In the genomic region with DNA sequence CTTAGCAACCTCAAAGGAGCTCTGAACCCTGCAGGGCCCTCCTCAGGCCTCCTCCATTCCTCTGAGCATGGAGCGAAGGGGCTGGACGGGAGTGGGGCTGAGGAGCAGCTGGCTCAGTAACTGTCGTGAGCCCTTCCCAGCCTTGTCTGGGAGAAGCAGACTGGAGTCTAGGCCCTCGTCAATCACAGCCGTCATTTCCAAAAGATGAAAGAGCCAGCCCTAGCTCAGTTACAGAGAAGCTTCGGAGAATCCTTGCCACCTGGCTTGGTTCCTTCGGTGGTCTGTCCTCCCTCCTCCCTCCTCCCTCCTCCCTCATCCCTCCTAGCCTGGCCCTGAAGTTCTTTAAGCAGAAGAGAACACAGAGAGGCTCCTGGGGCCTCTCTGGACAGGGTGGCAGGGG, we compare ENCODE assay signal across 10 mouse cellular contexts. TPM values are rescaled to one million over a fixed set of nuclear protein-coding genes. Genes with fewer than 3 reads are reported as not detected.
DNase-seq lines count a peak whose midpoint lies in the region; ATAC-seq and TF ChIP-seq lines count a peak whose summit lies in the region.
"Had no signal": no experiment of that assay in that cellular context is flagged by ENCODE, and none has a peak within 500 bp of the region (broad histone marks: within the 10 kb centered on the region; RNA-seq: fewer than 3 reads in every experiment).

No protein-coding gene starts in this region.

- no peak for DNase-seq in left cerebral cortex, adult 2 months (ENCODE audit: extremely low spot score in 1 of 2, low spot score in 2 of 2)
- no peak for DNase-seq in left cerebral cortex, postnatal 14 days (ENCODE audit: low spot score in 2 of 2)
- DNase-seq in hindbrain, embryonic 10.5 days (ENCODE audit: low spot score) = peak; percentile 35
- DNase-seq in layer of hippocampus, adult 18-20 months (ENCODE audit: low spot score in 2 of 2) = no peak
- no peak for DNase-seq in urinary bladder, adult 2 months (ENCODE audit: low spot score)
- DNase-seq in layer of hippocampus, postnatal 10 days (ENCODE audit: low spot score in 2 of 2) = no peak
- DNase-seq: gastrocnemius, postnatal 36 days; liver, postnatal 0 days had no signal

- peak overlapping the region; percentile 81 for H3K27ac ChIP-seq in left cerebral cortex, adult 2 months
- H3K27ac ChIP-seq in hindbrain, embryonic 10.5 days = peak overlapping the region; percentile 72
- H3K27ac ChIP-seq in midbrain, embryonic 12.5 days (replicated peaks) = no peak overlapping the region
- peak overlapping the region; percentile 19; the same call in 1 of the 2 replicates for H3K27ac ChIP-seq in olfactory bulb, adult 2 months (ENCODE audit: insufficient read depth, low read depth, low read length)

- H3K9ac ChIP-seq in midbrain, embryonic 12.5 days (replicated peaks) = no peak overlapping the region
- H3K9ac ChIP-seq: liver, postnatal 0 days had no signal

- intact Hi-C loops in left cerebral cortex, adult 2 months (cut with DNase I) = loop anchor here (5.0 kb wide), 1 partner anchor 157 kb away; no protein-coding TSS in a partner anchor
- intact Hi-C loops in left cerebral cortex, postnatal 14 days (cut with DNase I) = no loop called here

- no peaks in the 10 kb centered on the region for H3K36me3 ChIP-seq in hindbrain, embryonic 10.5 days
- no peaks in the 10 kb centered on the region for H3K36me3 ChIP-seq in midbrain, embryonic 12.5 days

- no peak for TF ChIP-seq CTCF in left cerebral cortex, adult 2 months (IDR thresholded peaks at IDR 0.05)
- TF ChIP-seq CTCF in olfactory bulb, adult 2 months (IDR thresholded peaks at IDR 0.05; ENCODE audit: insufficient read depth, low read depth, low read length) = no peak

- no peak for ATAC-seq in midbrain, embryonic 12.5 days (ENCODE audit: low FRiP score, low read depth)
- ATAC-seq: liver, postnatal 0 days had no signal

- no peak for TF ChIP-seq POLR2A in olfactory bulb, adult 2 months (IDR thresholded peaks at IDR 0.05; ENCODE audit: insufficient read depth, low read depth, low read length)

- H3K4me1 ChIP-seq in hindbrain, embryonic 10.5 days (replicated peaks) = peaks cover 44% of the 10 kb centered on the region
- H3K4me1 ChIP-seq in midbrain, embryonic 12.5 days = peaks cover 25% of the 10 kb centered on the region
- H3K4me1 ChIP-seq in olfactory bulb, adult 2 months (ENCODE audit: control insufficient read depth, insufficient read depth, low read length) = peaks cover 72% of the 10 kb centered on the region

- H3K9me3 ChIP-seq in hindbrain, embryonic 10.5 days = no peaks in the 10 kb centered on the region
- H3K9me3 ChIP-seq in midbrain, embryonic 12.5 days = no peaks in the 10 kb centered on the region

- H3K4me2 ChIP-seq in midbrain, embryonic 12.5 days (replicated peaks) = peak overlapping the region; percentile 72; the same call in 1 of the 2 replicates

- peaks cover 79% of the 10 kb centered on the region for H3K27me3 ChIP-seq in hindbrain, embryonic 10.5 days (ENCODE audit: insufficient read depth, poor library complexity, severe bottlenecking)
- peaks cover 82% of the 10 kb centered on the region for H3K27me3 ChIP-seq in midbrain, embryonic 12.5 days

- H3K4me3 ChIP-seq in left cerebral cortex, adult 2 months = peak overlapping the region; percentile 48
- H3K4me3 ChIP-seq in hindbrain, embryonic 10.5 days = 0 out of 2 replicates have a peak overlapping the region, but pooled peaks have one; percentile 49
- no peak overlapping the region for H3K4me3 ChIP-seq in midbrain, embryonic 12.5 days
- H3K4me3 ChIP-seq in olfactory bulb, adult 2 months (ENCODE audit: insufficient read depth, low read depth, low read length) = no peak overlapping the region

- 22% methylated on average over 7 of the region's 7 CpGs for WGBS in hindbrain, embryonic 10.5 days
- whole genome bisulfite sequencing in midbrain, embryonic 12.5 days = 30% methylated on average over 7 of the region's 7 CpGs
- 59% methylated on average over 7 of the region's 7 CpGs for WGBS in olfactory bulb, adult 2 months

RNA-seq across cellular contexts. Expression of gene Rap1gap, which starts 16.2 kb away (rescaled TPM):
- total RNA-seq in left cerebral cortex, adult 2 months (2021) = 100 to 1,000 TPM; 267 to 315 TPM
- 100 to 1,000 TPM; 268 to 296 TPM for total RNA-seq in left cerebral cortex, postnatal 14 days (2021)
- polyA plus RNA-seq in hindbrain, embryonic 10.5 days (2016; fragmentation: Nextera tagmentation; extraction: Ambion mirVana) = 6.3 and 13.4 TPM in 2 replicates
- polyA plus RNA-seq in midbrain, embryonic 12.5 days (2016; fragmentation: Nextera tagmentation; extraction: Ambion mirVana) = 11.6 and 12.1 TPM in 2 replicates
- not detected in 2 replicates for polyA plus RNA-seq in olfactory bulb, adult 2 months (2012; ENCODE audit: insufficient read depth, insufficient read length, low replicate concordance, missing spikeins)
- 100 to 1,000 TPM; 259 to 271 TPM for total RNA-seq in layer of hippocampus, adult 18-20 months (2021)
- polyA plus RNA-seq in urinary bladder, adult 2 months (2012; rRNA removed) = 51.1 and 66.6 TPM in 2 replicates
- 100 to 1,000 TPM; 206 to 220 TPM for total RNA-seq in layer of hippocampus, postnatal 10 days (2021)

Comparison
In these comparisons a context has a peak if more than half of its experiments do, and no peak if none do; other contexts are left out.
1. H3K4me3 ChIP-seq: peak in left cerebral cortex, adult 2 months (single experiment) and hindbrain, embryonic 10.5 days (single experiment); none in midbrain, embryonic 12.5 days (single experiment) and olfactory bulb, adult 2 months (single experiment).